Mouse (Mus musculus) E14TG2a.4 (cell line): ENCODE results near the gene Rab21.

Experiments
- CTCF ChIP-seq: conservative IDR thresholded peaks from 2 replicates; pipeline ENCODE4 v1.5.1; 2014; ENCODE audit warnings: low read length
- NANOG ChIP-seq: IDR thresholded peaks from 2 replicates; pipeline ENCODE4 v1.6.1; 2014; ENCODE audit warnings: borderline replicate concordance, low read length, mixed read lengths

DNA sequence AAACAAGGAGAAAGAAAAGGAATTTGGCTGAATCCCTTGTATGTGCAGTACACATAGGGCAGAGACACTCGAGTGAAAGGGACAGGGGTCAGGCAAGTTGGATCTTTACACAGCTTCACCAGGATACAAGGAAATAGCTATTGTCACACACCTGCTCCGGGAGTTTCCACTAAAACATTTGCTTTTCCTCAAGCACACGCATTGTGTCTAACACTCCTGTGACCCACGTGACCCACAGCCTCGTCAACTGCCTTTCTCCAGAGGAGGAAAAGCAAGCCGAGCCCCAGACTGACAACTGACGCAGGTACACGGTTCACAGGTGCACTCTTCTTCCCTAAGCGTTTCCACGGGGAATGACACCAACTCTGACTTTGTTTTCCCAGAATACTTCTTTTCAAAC, 31.2 kb downstream of the Rab21 start:
- TF ChIP-seq NANOG (no peak), CTCF (no peak)
